Mouse (Mus musculus) MEL (cell line): Measurements from ENCODE around the gene Btg1.

Source experiments
- CTCF ChIP-seq, 3 experiments: IDR thresholded peaks in 2 of 3; conservative IDR thresholded peaks in 1 of 3; 2 replicates each; pipeline ENCODE4 v1.5.1; 2011 to 2012; ENCODE audit warnings: low read length in 3 of 3, low read depth in 2 of 3, mild to moderate bottlenecking in 2 of 3, improper control_type of control experiment in 1 of 3, inconsistent platforms in 1 of 3, mixed read lengths in 1 of 3, moderate library complexity in 1 of 3; ENCODE audit not compliant: control insufficient read depth in 1 of 3, insufficient read depth in 1 of 3, poor library complexity in 1 of 3, severe bottlenecking in 1 of 3
- EP300 ChIP-seq, 2 experiments: IDR thresholded peaks; 2 replicates each; pipeline ENCODE4 v1.6.1; 2011; ENCODE audit warnings: improper control_type of control experiment in 2 of 2, low read length in 2 of 2, low read depth in 1 of 2, mild to moderate bottlenecking in 1 of 2
- POLR2AphosphoS5 ChIP-seq: IDR thresholded peaks from 2 replicates; pipeline ENCODE4 v1.6.1; 2012; ENCODE audit warnings: low read depth, borderline replicate concordance, mild to moderate bottlenecking, inconsistent platforms, low read length, moderate library complexity, mixed read lengths
- UBTF ChIP-seq: IDR thresholded peaks from 2 replicates; pipeline ENCODE4 v1.6.1; 2012; ENCODE audit warnings: low read depth, mild to moderate bottlenecking, inconsistent platforms, low read length, improper control_type of control experiment, moderate library complexity, borderline replicate concordance; ENCODE audit not compliant: insufficient read depth

DNA sequence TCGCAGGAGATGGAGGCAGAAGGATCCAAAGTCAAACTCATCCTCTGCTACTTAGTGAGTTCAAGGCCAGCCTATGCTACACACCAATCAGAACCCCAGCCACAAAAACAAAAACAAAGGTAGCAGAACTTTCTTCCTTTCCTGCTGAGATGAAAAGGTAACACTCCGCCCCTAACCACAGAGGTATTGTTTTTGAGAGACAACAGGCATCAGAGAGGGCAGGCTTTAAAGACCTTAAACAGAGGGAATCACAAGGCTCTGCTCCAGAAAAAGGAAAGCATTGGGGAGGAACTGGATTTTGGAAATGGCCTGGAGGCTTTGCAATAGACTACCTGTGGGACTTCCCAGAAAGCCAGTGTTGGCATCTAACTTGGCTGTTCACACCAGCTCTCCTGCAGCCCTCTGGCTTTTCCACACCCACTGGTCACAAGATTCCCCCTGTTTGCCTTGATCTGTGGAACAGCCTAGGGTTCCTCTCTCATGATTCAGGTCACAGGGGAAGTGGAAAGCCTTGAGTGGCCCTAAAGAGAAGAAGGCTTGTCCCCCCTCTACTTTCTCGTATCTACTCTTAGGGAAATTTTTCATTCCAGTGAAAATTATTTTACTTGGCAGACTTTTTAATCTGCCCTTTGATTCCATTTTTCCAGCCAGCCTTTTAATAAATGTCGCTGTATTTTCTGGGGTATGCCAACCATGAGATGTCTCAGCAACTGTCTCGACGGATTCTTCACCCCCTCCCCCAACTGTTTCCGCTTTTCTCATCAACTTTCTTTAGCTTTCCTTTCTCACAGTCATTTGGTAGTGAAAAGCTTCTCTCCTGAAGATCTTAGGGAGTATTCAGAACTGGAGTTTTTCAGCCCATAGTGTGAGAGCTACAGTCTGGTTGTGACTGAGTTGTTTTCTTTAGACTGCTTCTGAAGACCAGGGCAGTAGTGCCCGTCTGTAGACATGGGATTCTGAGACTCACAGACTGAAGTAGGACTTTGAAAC is 7.2 kb upstream of the Btg1 start:
- no peak for TF ChIP-seq UBTF
- TF ChIP-seq POLR2AphosphoS5: no peak
- no peak for TF ChIP-seq CTCF (IDR thresholded peaks at IDR 0.05 in 2 of 3, conservative IDR thresholded peaks at IDR 0.05 in 1 of 3; ENCODE audit: control insufficient read depth in 1 of 3, insufficient read depth in 1 of 3, low read depth in 2 of 3, low read length in 3 of 3, poor library complexity in 1 of 3, severe bottlenecking in 1 of 3)
- TF ChIP-seq EP300 (IDR thresholded peaks at IDR 0.05; ENCODE audit: low read depth in 1 of 2, low read length in 2 of 2): no peak
